Mouse (Mus musculus): Measurements from ENCODE around the gene Hoxa6. TPM values are rescaled to one million over a fixed set of nuclear protein-coding genes. Genes with fewer than 3 reads are reported as not detected.

The Hoxa6 gene
- polyA plus RNA-seq (2014; fragmentation: Illumina TruSeq; extraction: RNeasy Lipid Tissue Mini Kit (QIAGEN cat#74804); ENCODE audit: low read depth, low replicate concordance) = not detected

GRCm38 (mm10) chr6:52208072-52208867, at the start of gene Hoxa6:
Hoxa6 (minus strand) TSS chr6:52208722.

GRCm38 (mm10) chr6:52245757-52246142, 37.2 kb upstream of the Hoxa6 start, which contains the start of gene Hoxa11:
Hoxa11 (minus strand) TSS chr6:52245810.

DNA sequence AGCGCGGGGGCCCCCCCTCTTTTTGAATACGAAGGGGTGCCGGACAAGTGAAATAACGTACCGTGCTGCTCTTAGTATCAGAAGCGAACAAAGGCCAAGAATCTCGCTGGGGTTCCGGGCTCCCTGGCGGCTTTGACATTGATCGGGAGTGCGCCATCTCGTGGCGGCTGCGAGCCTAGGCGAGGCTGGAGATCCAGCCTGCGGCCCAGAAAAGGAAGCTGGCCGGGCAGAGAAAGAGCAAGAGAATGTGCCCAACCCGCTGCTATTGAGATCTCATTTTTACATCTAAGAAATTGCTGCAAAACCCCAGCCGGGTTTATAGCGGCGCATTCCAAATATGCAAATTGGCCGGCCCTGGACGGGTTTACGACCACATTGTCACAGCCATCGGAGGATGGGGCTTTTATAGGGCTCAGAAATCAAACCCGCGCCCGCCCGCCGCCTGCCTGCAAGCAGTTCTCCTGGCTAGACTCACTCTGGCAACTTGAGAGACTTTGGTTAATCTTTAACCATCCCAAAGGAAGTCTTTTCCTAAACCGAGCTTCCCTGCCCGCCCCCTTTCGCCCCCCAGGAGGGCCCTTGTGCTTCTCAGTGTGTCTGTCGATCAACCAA, 32.0 kb upstream of the Hoxa6 start, which contains the start of gene Hoxa10:
Gene Hoxa10 (minus strand): TSS at position 466 of the 612 bp plus-strand sequence.

GRCm38 (mm10) chr6:52230516-52231165, 22.1 kb upstream of the Hoxa6 start, which contains the start of gene Hoxa9:
Hoxa9 (minus strand) TSS chr6:52231089.

DNA sequence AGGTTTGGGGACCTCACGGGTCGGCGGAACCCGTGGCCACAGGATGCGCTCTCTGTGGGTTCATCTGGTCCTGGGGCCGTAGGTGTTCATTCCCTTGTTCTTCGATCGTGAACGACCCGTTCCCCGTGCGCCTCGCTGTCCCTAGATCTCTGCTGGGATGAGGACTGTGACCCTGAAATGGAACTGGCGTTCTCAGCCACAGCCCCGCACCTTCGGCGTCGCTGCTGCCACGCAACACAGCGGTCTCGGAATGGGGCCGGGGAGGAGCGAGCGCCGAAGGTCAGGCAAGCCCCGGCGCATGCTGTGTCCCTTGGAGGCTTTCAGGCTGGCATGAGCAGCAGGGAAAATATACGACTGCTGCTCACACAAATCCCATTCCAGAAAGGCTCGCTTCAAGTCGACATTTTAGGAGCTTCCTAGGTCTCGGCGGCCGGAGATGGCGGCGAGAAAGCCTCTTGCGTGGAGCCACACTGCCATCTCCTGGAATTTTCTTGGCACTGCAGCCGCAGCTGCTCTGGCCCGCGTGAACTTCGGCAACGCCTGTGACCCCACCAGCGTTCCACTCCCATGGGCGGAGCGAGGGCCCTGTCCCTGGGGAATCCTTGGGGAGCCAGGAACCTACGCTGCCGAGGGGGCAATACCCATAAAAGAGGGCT, 12.9 kb upstream of the Hoxa6 start, which contains the start of gene Hoxa7:
Gene Hoxa7 (minus strand): TSS at position 518 of the 656 bp plus-strand sequence.

DNA sequence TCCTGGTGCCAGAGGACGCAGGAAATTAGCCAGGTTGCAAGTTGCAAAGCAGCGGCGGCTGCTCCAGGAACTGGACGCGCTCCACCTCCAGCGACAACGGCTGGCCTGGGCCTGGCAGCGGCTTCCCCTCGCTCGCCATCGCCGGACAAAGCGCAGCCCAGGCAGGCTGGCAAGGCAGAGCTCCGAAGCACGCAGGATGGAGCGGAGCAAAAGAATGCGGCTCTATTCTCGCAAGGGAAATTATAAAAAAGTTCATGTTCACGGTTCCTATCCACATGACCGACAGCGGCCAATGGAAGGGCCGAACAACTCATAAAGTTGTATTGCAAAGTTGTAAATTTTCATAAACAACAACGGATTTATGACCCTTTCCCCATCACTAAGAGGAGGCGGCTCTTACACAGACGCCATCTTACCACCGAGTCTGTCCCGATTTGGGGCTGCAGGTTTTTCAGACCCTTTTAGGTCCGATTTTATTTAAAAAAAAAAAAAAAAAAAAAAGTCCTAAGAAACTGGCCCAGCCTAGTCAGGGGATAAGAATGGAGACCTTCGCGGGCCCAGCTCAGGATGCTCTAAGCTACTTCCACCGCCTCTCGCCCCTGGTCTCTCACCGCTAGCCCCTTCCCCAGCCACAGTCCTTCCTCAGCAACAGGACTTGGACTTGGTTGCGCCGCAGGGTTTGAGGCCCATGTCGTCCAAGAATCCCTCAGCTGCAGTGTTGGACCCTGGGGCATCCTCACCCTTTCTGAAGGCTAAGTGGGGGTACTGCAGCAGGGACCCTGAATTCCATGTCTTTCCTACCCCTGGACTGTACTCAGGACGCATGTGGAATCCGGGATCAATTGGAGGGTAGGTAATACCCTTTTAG, 4.8 kb upstream of the Hoxa6 start, which contains the start of the genes Hoxa3 and Gm28308:
Gene Hoxa3 (minus strand): TSS at position 218 of the 868 bp plus-strand sequence.
Gene Gm28308 (minus strand): TSS at position 221 of the 868 bp plus-strand sequence.

GRCm38 (mm10) chr6:52204050-52204752, 4.3 kb downstream of the Hoxa6 start, which contains the start of gene Hoxa5:
Hoxa5 (minus strand) TSS chr6:52204587.

DNA sequence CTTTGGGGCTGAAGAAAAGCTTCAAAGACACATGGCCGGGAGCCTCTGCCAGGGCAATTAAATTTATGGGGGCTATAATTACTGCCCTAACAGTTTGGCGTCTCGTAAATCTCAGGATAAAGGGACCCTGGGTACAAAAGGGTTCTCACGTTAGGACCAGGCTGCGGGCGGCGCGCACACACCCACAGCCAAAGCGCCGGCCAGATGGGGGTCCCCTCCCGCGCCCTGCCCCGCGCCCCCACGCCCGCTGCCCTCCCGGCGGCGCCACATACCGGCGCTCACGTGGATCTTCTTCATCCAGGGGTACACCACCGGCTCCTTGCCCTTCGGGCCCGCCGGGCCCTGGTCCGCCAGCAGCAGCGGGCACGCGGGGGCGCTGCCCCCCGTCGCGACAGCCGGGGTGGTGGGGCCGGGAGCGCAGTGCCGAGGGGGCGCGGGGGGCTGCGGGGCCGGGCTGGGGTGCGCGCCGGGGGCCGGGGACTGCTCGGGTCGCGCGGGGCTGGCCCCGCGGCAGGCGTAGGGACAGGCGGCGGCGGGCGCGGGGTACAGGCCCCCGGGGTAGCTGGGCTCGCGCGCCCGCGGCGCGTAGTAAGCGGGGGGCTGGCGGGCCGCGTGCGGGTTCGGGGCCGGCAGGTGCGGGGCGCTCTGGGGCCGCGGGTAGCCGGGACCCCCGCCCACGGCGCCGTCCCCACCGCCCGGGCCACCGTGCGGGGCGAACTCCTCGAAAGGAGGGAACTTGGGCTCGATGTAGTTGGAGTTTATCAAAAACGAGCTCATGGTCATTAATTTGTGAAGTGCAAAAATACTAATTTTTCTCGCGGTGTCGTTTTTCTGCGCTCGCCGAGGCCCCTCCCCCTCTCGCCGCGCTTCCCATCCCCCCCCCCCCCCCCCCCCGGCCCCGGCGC, 17.4 kb downstream of the Hoxa6 start, which contains the start of gene Hoxa4:
Gene Hoxa4 (minus strand): TSS at position 848 of the 905 bp plus-strand sequence.

GRCm38 (mm10) chr6:52177061-52177735, 31.3 kb downstream of the Hoxa6 start, which contains the start of gene 5730596B20Rik:
5730596B20Rik (plus strand) TSS chr6:52177498.

GRCm38 (mm10) chr6:52164626-52165440, 43.7 kb downstream of the Hoxa6 start, which contains the start of gene Hoxa2:
Hoxa2 (minus strand) TSS chr6:52164831.

DNA sequence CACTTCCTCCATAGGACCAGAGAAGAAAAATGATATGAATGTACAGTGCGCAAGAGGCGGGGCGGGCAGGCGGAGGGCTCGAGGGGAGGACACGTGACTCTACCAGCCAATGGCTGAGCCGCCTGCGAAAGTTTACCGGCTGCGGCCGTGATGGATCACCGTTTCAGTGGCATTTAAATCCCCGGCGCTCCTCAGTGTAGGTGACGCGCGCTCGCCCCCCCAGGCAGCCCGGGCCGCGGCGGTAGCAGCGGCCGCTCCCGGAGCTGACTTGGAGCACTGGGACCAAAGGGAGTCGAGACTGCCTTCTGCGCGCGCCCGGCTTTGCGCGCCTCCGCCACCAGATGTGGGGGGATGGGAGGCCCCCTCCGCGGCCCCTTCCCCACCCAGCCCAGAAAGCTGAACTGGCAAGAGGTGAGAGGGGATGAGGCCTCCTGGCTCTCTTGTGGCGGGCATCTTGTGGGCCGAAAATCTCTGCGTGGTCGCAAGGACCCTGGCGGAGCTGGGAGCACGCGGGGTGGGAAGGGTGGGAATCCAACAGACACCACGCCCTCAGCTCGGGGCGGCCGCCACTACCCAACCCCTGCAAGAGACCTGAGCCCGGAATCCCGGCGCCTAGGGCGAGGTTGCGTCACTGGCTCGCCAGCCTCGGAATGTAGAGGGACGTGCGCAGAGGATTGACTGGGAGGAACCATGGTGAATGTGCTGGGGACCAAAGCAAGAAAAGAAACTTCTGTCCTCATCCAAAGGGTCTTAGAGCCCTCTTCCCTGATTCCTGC, 50.1 kb downstream of the Hoxa6 start, which contains the start of gene Hoxa1:
Gene Hoxa1 (minus strand): TSS at position 42 of the 776 bp plus-strand sequence.

Other genes starting within 250 kb of the Hoxa6 start
- 9.7 TPM for gene Skap2, start 196.2 kb downstream of the Hoxa6 start, polyA plus RNA-seq (2014; fragmentation: Illumina TruSeq; extraction: RNeasy Lipid Tissue Mini Kit (QIAGEN cat#74804); ENCODE audit: low read depth, low replicate concordance)
- gene Hoxa1, start 50.4 kb downstream of the Hoxa6 start, polyA plus RNA-seq (2014; fragmentation: Illumina TruSeq; extraction: RNeasy Lipid Tissue Mini Kit (QIAGEN cat#74804); ENCODE audit: low read depth, low replicate concordance) = 0.58 TPM
- 0.26 TPM for gene Hoxa2, start 43.9 kb downstream of the Hoxa6 start, polyA plus RNA-seq (2014; fragmentation: Illumina TruSeq; extraction: RNeasy Lipid Tissue Mini Kit (QIAGEN cat#74804); ENCODE audit: low read depth, low replicate concordance)
- gene 5730596B20Rik, start 31.2 kb downstream of the Hoxa6 start, polyA plus RNA-seq (2014; fragmentation: Illumina TruSeq; extraction: RNeasy Lipid Tissue Mini Kit (QIAGEN cat#74804); ENCODE audit: low read depth, low replicate concordance) = not detected
- gene Hoxa4, start 17.0 kb downstream of the Hoxa6 start, polyA plus RNA-seq (2014; fragmentation: Illumina TruSeq; extraction: RNeasy Lipid Tissue Mini Kit (QIAGEN cat#74804); ENCODE audit: low read depth, low replicate concordance) = 0.29 TPM
- gene Hoxa5, start 4.1 kb downstream of the Hoxa6 start, polyA plus RNA-seq (2014; fragmentation: Illumina TruSeq; extraction: RNeasy Lipid Tissue Mini Kit (QIAGEN cat#74804); ENCODE audit: low read depth, low replicate concordance) = 0.39 TPM
- gene Hoxa3, start 4.6 kb upstream of the Hoxa6 start, polyA plus RNA-seq (2014; fragmentation: Illumina TruSeq; extraction: RNeasy Lipid Tissue Mini Kit (QIAGEN cat#74804); ENCODE audit: low read depth, low replicate concordance) = 0.55 TPM
- not detected for gene Gm28308, start 4.6 kb upstream of the Hoxa6 start, polyA plus RNA-seq (2014; fragmentation: Illumina TruSeq; extraction: RNeasy Lipid Tissue Mini Kit (QIAGEN cat#74804); ENCODE audit: low read depth, low replicate concordance)
- gene Hoxa7, start 13.1 kb upstream of the Hoxa6 start, polyA plus RNA-seq (2014; fragmentation: Illumina TruSeq; extraction: RNeasy Lipid Tissue Mini Kit (QIAGEN cat#74804); ENCODE audit: low read depth, low replicate concordance) = 0.37 TPM
- not detected for gene Hoxa9, start 22.4 kb upstream of the Hoxa6 start, polyA plus RNA-seq (2014; fragmentation: Illumina TruSeq; extraction: RNeasy Lipid Tissue Mini Kit (QIAGEN cat#74804); ENCODE audit: low read depth, low replicate concordance)
- not detected for gene Hoxa10, start 32.1 kb upstream of the Hoxa6 start, polyA plus RNA-seq (2014; fragmentation: Illumina TruSeq; extraction: RNeasy Lipid Tissue Mini Kit (QIAGEN cat#74804); ENCODE audit: low read depth, low replicate concordance)
- gene Hoxa11, start 37.1 kb upstream of the Hoxa6 start, polyA plus RNA-seq (2014; fragmentation: Illumina TruSeq; extraction: RNeasy Lipid Tissue Mini Kit (QIAGEN cat#74804); ENCODE audit: low read depth, low replicate concordance) = not detected
- not detected for gene Hoxa13, start 52.2 kb upstream of the Hoxa6 start, polyA plus RNA-seq (2014; fragmentation: Illumina TruSeq; extraction: RNeasy Lipid Tissue Mini Kit (QIAGEN cat#74804); ENCODE audit: low read depth, low replicate concordance)
- not detected for gene Evx1, start 104.8 kb upstream of the Hoxa6 start, polyA plus RNA-seq (2014; fragmentation: Illumina TruSeq; extraction: RNeasy Lipid Tissue Mini Kit (QIAGEN cat#74804); ENCODE audit: low read depth, low replicate concordance)